Mouse (Mus musculus): ENCODE measurements at regions not wholly inside any gene's neighbourhood (a gene's known extent, or its start where the extent isn't known, plus 50 kb on each side); places are given as distances from the start of the nearest gene placed in this dataset.
A peak's percentile ranks its signal among the peaks of the same experiment; 100 is the strongest.

- Histone ChIP-seq H3K4me1 (ENCODE audit: control insufficient read depth, insufficient read depth, low read length) (no peaks in the 10 kb centered on the region), H3K27me3 (ENCODE audit: control insufficient read depth, insufficient read depth, low read length, poor library complexity, severe bottlenecking) (no peaks in the 10 kb centered on the region), H3K27ac (ENCODE audit: insufficient read depth, low read length) (no peak overlapping the region), H3K9me3 (replicated peaks; ENCODE audit: control insufficient read depth, insufficient read depth, low read length, poor library complexity, severe bottlenecking) (no peaks in the 10 kb centered on the region), H3K36me3 (ENCODE audit: control insufficient read depth, insufficient read depth, low read length, poor library complexity, severe bottlenecking) (no peaks in the 10 kb centered on the region), H3K9ac (ENCODE audit: low read depth, poor library complexity, severe bottlenecking) (no peak overlapping the region), H3K4me3 (ENCODE audit: low read depth, low read length) (no peak overlapping the region)
- TF ChIP-seq POLR2A (IDR thresholded peaks at IDR 0.05; ENCODE audit: insufficient read depth, low read length) = no peak
Measured at GRCm38 (mm10) chr7:138758386-138758785, 87.5 kb upstream of the Ppp2r2d start.

DNA sequence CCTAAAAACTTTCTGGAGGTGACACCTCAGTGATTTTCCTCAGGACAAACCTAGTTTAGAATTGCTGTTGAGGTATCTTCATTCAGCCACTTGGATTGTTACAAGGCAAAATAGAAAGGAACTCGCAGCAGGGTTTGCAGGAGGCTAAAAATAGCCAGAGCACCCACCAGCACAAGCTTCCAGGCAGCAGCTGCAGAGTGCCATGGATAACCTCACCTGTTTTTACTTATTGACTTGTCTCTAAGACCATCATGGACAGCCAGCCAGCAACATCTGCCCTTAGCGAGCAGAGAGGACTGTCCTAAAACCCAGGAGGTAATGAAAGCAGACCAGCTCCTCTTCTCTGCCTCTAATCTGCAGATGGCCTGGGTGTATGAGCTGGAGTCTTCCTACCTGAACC, 97.4 kb upstream of the Ppp2r2d start:
- Histone ChIP-seq H3K27ac (ENCODE audit: insufficient read depth, low read length) (no peak overlapping the region), H3K9ac (ENCODE audit: low read depth, poor library complexity, severe bottlenecking) (no peak overlapping the region), H3K36me3 (ENCODE audit: control insufficient read depth, insufficient read depth, low read length, poor library complexity, severe bottlenecking) (no peaks in the 10 kb centered on the region), H3K4me1 (ENCODE audit: control insufficient read depth, insufficient read depth, low read length) (no peaks in the 10 kb centered on the region), H3K9me3 (replicated peaks; ENCODE audit: control insufficient read depth, insufficient read depth, low read length, poor library complexity, severe bottlenecking) (no peaks in the 10 kb centered on the region), H3K4me3 (ENCODE audit: low read depth, low read length) (no peak overlapping the region), H3K27me3 (ENCODE audit: control insufficient read depth, insufficient read depth, low read length, poor library complexity, severe bottlenecking) (no peaks in the 10 kb centered on the region)
- TF ChIP-seq EP300 (IDR thresholded peaks at IDR 0.05; ENCODE audit: insufficient read depth, low read depth, low read length) = no peak
- no peak for TF ChIP-seq CTCF (IDR thresholded peaks at IDR 0.05; ENCODE audit: low read depth, low read length)
- no peak for TF ChIP-seq POLR2A (IDR thresholded peaks at IDR 0.05; ENCODE audit: insufficient read depth, low read length)

DNA sequence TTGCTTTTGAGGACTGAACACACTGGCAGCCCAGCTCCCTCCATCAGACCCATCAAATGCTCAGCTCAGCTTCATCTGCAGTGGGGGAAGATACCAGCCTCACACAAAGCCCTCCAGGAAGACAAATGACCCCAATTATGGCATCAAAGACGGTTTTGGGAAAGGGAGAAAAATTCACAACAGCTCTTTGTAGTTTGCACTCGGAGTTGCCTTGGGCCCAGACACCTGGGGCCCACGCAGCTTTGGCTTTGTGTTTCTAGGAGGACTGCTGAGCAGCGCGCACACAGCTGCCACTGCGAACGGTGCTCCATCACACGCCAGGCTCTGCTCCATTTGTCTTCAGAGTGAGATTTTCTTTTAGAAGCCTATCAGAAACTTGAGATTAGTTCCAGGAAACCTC, 99.3 kb upstream of the Ppp2r2d start:
- H3K36me3 ChIP-seq (ENCODE audit: control insufficient read depth, insufficient read depth, low read length, poor library complexity, severe bottlenecking) = no peaks in the 10 kb centered on the region
- H3K27ac ChIP-seq (ENCODE audit: insufficient read depth, low read length) = no peak overlapping the region
- no peaks in the 10 kb centered on the region for H3K9me3 ChIP-seq (replicated peaks; ENCODE audit: control insufficient read depth, insufficient read depth, low read length, poor library complexity, severe bottlenecking)
- no peak overlapping the region for H3K4me3 ChIP-seq (ENCODE audit: low read depth, low read length)
- H3K27me3 ChIP-seq (ENCODE audit: control insufficient read depth, insufficient read depth, low read length, poor library complexity, severe bottlenecking) = no peaks in the 10 kb centered on the region
- TF ChIP-seq EP300 (IDR thresholded peaks at IDR 0.05; ENCODE audit: insufficient read depth, low read depth, low read length) = no peak
- no peak for TF ChIP-seq CTCF (IDR thresholded peaks at IDR 0.05; ENCODE audit: low read depth, low read length)
- no peak for TF ChIP-seq POLR2A (IDR thresholded peaks at IDR 0.05; ENCODE audit: insufficient read depth, low read length)
- no peaks in the 10 kb centered on the region for H3K4me1 ChIP-seq (ENCODE audit: control insufficient read depth, insufficient read depth, low read length)
- H3K9ac ChIP-seq (ENCODE audit: low read depth, poor library complexity, severe bottlenecking) = no peak overlapping the region

- no peaks in the 10 kb centered on the region; the same call in 1 of the 2 replicates for H3K27me3 ChIP-seq (ENCODE audit: control insufficient read depth, insufficient read depth, low read length, poor library complexity, severe bottlenecking)
- no peaks in the 10 kb centered on the region for H3K36me3 ChIP-seq (ENCODE audit: control insufficient read depth, insufficient read depth, low read length, poor library complexity, severe bottlenecking)
- no peaks in the 10 kb centered on the region for H3K9me3 ChIP-seq (replicated peaks; ENCODE audit: control insufficient read depth, insufficient read depth, low read length, poor library complexity, severe bottlenecking)
- no peak overlapping the region for H3K9ac ChIP-seq (ENCODE audit: low read depth, poor library complexity, severe bottlenecking)
- no peak overlapping the region for H3K27ac ChIP-seq (ENCODE audit: insufficient read depth, low read length)
- no peak overlapping the region for H3K4me3 ChIP-seq (ENCODE audit: low read depth, low read length)
- TF ChIP-seq POLR2A (IDR thresholded peaks at IDR 0.05; ENCODE audit: insufficient read depth, low read length) (no peak), EP300 (IDR thresholded peaks at IDR 0.05; ENCODE audit: insufficient read depth, low read depth, low read length) (no peak), CTCF (IDR thresholded peaks at IDR 0.05; ENCODE audit: low read depth, low read length) (no peak)
- no peaks in the 10 kb centered on the region for H3K4me1 ChIP-seq (ENCODE audit: control insufficient read depth, insufficient read depth, low read length)
Measured at GRCm38 (mm10) chr7:138742516-138742845, 103.4 kb upstream of the Ppp2r2d start.

DNA sequence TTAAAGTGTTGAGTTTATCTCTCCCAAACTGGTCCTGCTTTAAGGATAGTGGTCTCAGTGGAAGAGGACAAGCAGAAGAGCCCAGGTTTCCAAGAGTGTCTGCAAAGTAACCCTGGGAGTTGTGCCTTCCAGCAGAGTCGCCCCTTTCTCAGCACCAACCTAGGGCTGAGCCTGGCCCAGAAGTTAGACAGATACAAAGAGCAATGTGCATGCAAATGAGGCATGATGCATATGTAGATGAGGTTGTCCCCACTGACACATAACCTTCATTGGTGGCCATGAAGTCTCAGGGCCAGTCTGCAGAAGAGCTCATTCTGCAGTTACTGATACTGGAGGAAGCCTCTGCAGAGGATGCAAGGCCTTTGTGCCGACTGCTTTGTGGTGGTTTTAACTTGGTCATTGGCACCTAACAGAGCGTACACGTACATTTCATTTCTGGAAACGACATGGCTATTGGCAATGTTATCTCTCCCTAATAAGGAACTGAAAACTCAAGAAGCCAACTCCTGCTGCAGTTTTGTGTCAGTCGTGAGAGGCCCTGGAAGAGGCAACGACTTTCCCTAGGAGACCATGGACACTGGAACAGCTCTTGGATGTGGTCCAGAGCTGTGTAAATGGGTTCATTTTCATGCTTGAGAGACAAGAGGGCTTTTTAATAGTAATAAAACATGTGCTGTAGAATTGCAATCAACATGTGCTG, 103.9 kb upstream of the Ppp2r2d start:
- H3K27me3 ChIP-seq (ENCODE audit: control insufficient read depth, insufficient read depth, low read length, poor library complexity, severe bottlenecking) = no peaks in the 10 kb centered on the region; the same call in 1 of the 2 replicates
- no peak overlapping the region for H3K27ac ChIP-seq (ENCODE audit: insufficient read depth, low read length)
- H3K9me3 ChIP-seq (replicated peaks; ENCODE audit: control insufficient read depth, insufficient read depth, low read length, poor library complexity, severe bottlenecking) = no peaks in the 10 kb centered on the region
- no peaks in the 10 kb centered on the region for H3K4me1 ChIP-seq (ENCODE audit: control insufficient read depth, insufficient read depth, low read length)
- no peak for TF ChIP-seq POLR2A (IDR thresholded peaks at IDR 0.05; ENCODE audit: insufficient read depth, low read length)
- TF ChIP-seq CTCF (IDR thresholded peaks at IDR 0.05; ENCODE audit: low read depth, low read length) = no peak
- no peak for TF ChIP-seq EP300 (IDR thresholded peaks at IDR 0.05; ENCODE audit: insufficient read depth, low read depth, low read length)
- no peak overlapping the region for H3K9ac ChIP-seq (ENCODE audit: low read depth, poor library complexity, severe bottlenecking)
- H3K4me3 ChIP-seq (ENCODE audit: low read depth, low read length) = no peak overlapping the region
- H3K36me3 ChIP-seq (ENCODE audit: control insufficient read depth, insufficient read depth, low read length, poor library complexity, severe bottlenecking) = no peaks in the 10 kb centered on the region

GRCm38 (mm10) chr7:138734254-138734653, 111.6 kb upstream of the Ppp2r2d start:
- Histone ChIP-seq H3K27ac (ENCODE audit: insufficient read depth, low read length) (no peak overlapping the region), H3K36me3 (ENCODE audit: control insufficient read depth, insufficient read depth, low read length, poor library complexity, severe bottlenecking) (no peaks in the 10 kb centered on the region), H3K27me3 (ENCODE audit: control insufficient read depth, insufficient read depth, low read length, poor library complexity, severe bottlenecking) (no peaks in the 10 kb centered on the region; the same call in 1 of the 2 replicates), H3K4me3 (ENCODE audit: low read depth, low read length) (no peak overlapping the region), H3K9me3 (replicated peaks; ENCODE audit: control insufficient read depth, insufficient read depth, low read length, poor library complexity, severe bottlenecking) (no peaks in the 10 kb centered on the region), H3K4me1 (ENCODE audit: control insufficient read depth, insufficient read depth, low read length) (no peaks in the 10 kb centered on the region), H3K9ac (ENCODE audit: low read depth, poor library complexity, severe bottlenecking) (no peak overlapping the region)
- TF ChIP-seq EP300 (IDR thresholded peaks at IDR 0.05; ENCODE audit: insufficient read depth, low read depth, low read length) (no peak), CTCF (IDR thresholded peaks at IDR 0.05; ENCODE audit: low read depth, low read length) (peak; percentile 82), POLR2A (IDR thresholded peaks at IDR 0.05; ENCODE audit: insufficient read depth, low read length) (no peak)

Data from ES-Bruce4 (cell line).